Mouse (Mus musculus) midbrain, embryonic 14.5 days (tissue): ENCODE measurements around the gene Maob. TPM values are rescaled to one million over a fixed set of nuclear protein-coding genes. Genes with fewer than 3 reads are reported as not detected.

Experiments used
- ATAC-seq: fragments of 200-750 bp; cut with Nextera tagmentation; 2 replicates; pipeline ENCODE4 v1.8.0; 2017; ENCODE audit warnings: moderate number of reproducible peaks, moderate library complexity; ENCODE audit not compliant: low FRiP score, low TSS enrichment
- DNase-seq: peaks from one replicate; pipeline ENCODE4 v3.0.0-alpha.2; 2015
- H3K27ac ChIP-seq: fragments of 300-500 bp; sonication (generic); replicated peaks from 2 replicates; pipeline ENCODE4 v1.5.1; 2014; ENCODE audit warnings: mild to moderate bottlenecking, low read depth, low read length, moderate library complexity
- H3K27me3 ChIP-seq: fragments of 300-500 bp; sonication (generic); 2 replicates; pipeline ENCODE4 v1.6.1; 2014; ENCODE audit warnings: low read length, control low read depth, mixed read lengths; ENCODE audit not compliant: control insufficient read depth, insufficient read depth
- H3K36me3 ChIP-seq: fragments of 300-500 bp; sonication (generic); 2 replicates; pipeline ENCODE4 v1.6.1; 2014; ENCODE audit warnings: low read length, control low read depth; ENCODE audit not compliant: control insufficient read depth, insufficient read depth
- H3K4me1 ChIP-seq: fragments of 300-500 bp; sonication (generic); 2 replicates; pipeline ENCODE4 v1.6.1; 2014; ENCODE audit warnings: mild to moderate bottlenecking, antibody characterized with exemption, low read length, control low read depth; ENCODE audit not compliant: control insufficient read depth, insufficient read depth
- H3K4me2 ChIP-seq: fragments of 300-500 bp; sonication (generic); 2 replicates; pipeline ENCODE4 v1.6.1; 2014; ENCODE audit warnings: mild to moderate bottlenecking, low read length, moderate library complexity
- H3K4me3 ChIP-seq: fragments of 300-500 bp; sonication (generic); replicated peaks from 2 replicates; pipeline ENCODE4 v1.5.1; 2014; ENCODE audit warnings: low read depth, low read length
- H3K9ac ChIP-seq: fragments of 300-500 bp; sonication (generic); replicated peaks from 2 replicates; pipeline ENCODE4 v1.6.1; 2014; ENCODE audit warnings: mild to moderate bottlenecking, low read length, moderate library complexity
- H3K9me3 ChIP-seq: fragments of 300-500 bp; sonication (generic); 2 replicates; pipeline ENCODE4 v1.6.1; 2016; ENCODE audit warnings: low read length, control low read depth, mixed read lengths; ENCODE audit not compliant: control insufficient read depth
- WGBS: fragments of 180-500 bp; shearing (Covaris S2); extraction: QIAGEN DNeasy Blood & Tissue Kit; methylation state at CpG from one replicate; pipeline ENCODE4 v1.1.7; 2014; 5-methylcytosine and 5-hydroxymethylcytosine counted together
- polyA plus RNA-seq: library from polyadenylated mRNA; unstranded; fragments of >200 nt; fragmentation: Nextera tagmentation; extraction: Ambion mirVana; gene quantifications from 2 replicates; pipeline ENCODE4 v1.2.1, GENCODE M21; 2014

Gene Maob
- polyA plus RNA-seq, 1 experiment from 2014 or later, result 3.3 TPM

DNA sequence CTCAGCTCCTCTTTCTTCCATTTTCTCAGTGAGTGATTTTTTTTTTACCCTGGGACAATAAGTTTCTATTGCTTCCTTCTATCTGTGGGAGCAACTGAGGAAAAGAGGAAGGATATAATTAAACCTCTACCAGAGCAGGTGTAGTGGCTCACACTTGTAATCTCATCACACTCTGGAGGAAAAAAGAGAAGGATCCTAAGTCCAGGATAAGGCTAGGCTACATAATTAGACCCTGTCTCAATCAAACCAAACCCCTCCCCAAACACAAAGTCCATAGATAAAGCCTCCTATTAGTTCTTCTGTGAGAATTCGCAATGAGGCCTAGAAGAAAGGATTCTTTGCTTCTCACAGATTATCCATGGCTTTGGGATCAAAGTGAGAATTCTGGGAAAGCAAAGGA, 49.7 kb downstream of the Maob start:
- ATAC-seq, result no peak
- H3K4me2 ChIP-seq, result no peak overlapping the region
- no peaks in the 10 kb centered on the region for H3K9me3 ChIP-seq
- H3K4me3 ChIP-seq, result no peak overlapping the region
- no peaks in the 10 kb centered on the region for H3K27me3 ChIP-seq
- WGBS, result 43% methylated on average over 1 of the region's 1 CpGs
- no peak for DNase-seq
- no peaks in the 10 kb centered on the region for H3K4me1 ChIP-seq
- no peaks in the 10 kb centered on the region for H3K36me3 ChIP-seq
- no peak overlapping the region for H3K27ac ChIP-seq
- no peak overlapping the region for H3K9ac ChIP-seq

GRCm38 (mm10) chrX:16766156-16766555, 51.0 kb downstream of the Maob start:
- H3K4me3 ChIP-seq, result no peak overlapping the region
- H3K27me3 ChIP-seq, result no peaks in the 10 kb centered on the region
- H3K36me3 ChIP-seq, result no peaks in the 10 kb centered on the region
- no peak for ATAC-seq
- H3K4me2 ChIP-seq, result no peak overlapping the region
- peak; percentile 57 for DNase-seq
- WGBS, result 68% methylated on average over 4 of the region's 4 CpGs
- no peaks in the 10 kb centered on the region for H3K9me3 ChIP-seq
- H3K9ac ChIP-seq, result no peak overlapping the region
- H3K27ac ChIP-seq, result no peak overlapping the region
- H3K4me1 ChIP-seq, result no peaks in the 10 kb centered on the region

- Histone ChIP-seq H3K9me3 (no peaks in the 10 kb centered on the region), H3K4me1 (no peaks in the 10 kb centered on the region), H3K4me2 (no peak overlapping the region), H3K36me3 (no peaks in the 10 kb centered on the region), H3K27ac (no peak overlapping the region), H3K4me3 (no peak overlapping the region), H3K9ac (no peak overlapping the region), H3K27me3 (no peaks in the 10 kb centered on the region)
- 54% methylated on average over 3 of the region's 3 CpGs for WGBS
- no peak for ATAC-seq
- DNase-seq, result no peak
Measured at GRCm38 (mm10) chrX:16761430-16761829, 55.7 kb downstream of the Maob start.

DNA sequence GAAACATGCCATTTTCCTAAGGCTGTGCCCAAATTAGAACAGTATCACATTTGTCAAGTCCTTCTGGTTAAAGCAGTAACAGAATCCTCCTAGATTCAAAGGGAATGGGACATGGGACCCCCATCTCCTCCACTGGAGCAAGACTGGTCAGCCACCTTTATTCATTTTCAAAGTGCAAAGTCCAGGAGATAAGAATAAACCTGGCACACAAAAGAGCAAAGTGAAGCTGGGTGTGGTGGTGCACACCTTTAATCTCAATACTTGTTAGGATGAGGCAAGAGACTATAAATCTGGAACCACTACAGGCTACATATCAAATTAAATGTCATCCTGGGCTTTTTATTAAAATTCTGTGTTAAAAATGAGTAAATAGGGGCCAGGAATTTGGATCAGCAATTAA, 62.4 kb downstream of the Maob start:
- Histone ChIP-seq H3K4me3 (no peak overlapping the region), H3K9ac (no peak overlapping the region), H3K36me3 (no peaks in the 10 kb centered on the region), H3K4me2 (no peak overlapping the region), H3K9me3 (no peaks in the 10 kb centered on the region), H3K27ac (no peak overlapping the region), H3K27me3 (no peaks in the 10 kb centered on the region), H3K4me1 (no peaks in the 10 kb centered on the region)
- ATAC-seq (no peak), DNase-seq (no peak)

GRCm38 (mm10) chrX:16748932-16749331, 68.2 kb downstream of the Maob start:
- no peak for ATAC-seq
- Histone ChIP-seq H3K27me3 (no peaks in the 10 kb centered on the region), H3K27ac (no peak overlapping the region), H3K9ac (no peak overlapping the region), H3K4me3 (no peak overlapping the region), H3K9me3 (no peaks in the 10 kb centered on the region), H3K4me2 (no peak overlapping the region), H3K4me1 (no peaks in the 10 kb centered on the region), H3K36me3 (no peaks in the 10 kb centered on the region)
- no peak for DNase-seq
- WGBS, result 44% methylated on average over 1 of the region's 1 CpGs

DNA sequence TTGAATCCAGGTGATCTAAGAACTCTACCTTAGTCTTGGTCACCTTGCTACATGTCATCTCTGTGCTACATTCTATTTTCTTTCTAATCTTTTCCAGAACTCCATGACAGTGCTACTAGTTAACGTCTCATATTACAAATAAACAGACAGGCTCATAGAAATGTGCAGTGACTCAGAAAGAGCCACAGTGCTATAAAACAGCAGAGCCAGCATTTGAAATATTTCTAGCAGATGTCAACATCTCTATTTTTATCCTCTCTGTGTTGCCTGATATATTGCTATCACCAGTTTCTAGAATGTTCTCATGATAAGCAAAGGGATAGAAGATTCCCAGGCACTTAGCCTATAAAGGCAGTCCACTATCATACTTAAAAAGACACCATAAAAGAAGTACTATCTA, 103.1 kb downstream of the Maob start:
- no peak overlapping the region for H3K4me3 ChIP-seq
- ATAC-seq (no peak), DNase-seq (no peak)
- no peak overlapping the region for H3K27ac ChIP-seq
- no peaks in the 10 kb centered on the region for H3K36me3 ChIP-seq
- WGBS, result 93% methylated on average over 1 of the region's 1 CpGs
- H3K9ac ChIP-seq, result no peak overlapping the region
- H3K9me3 ChIP-seq, result no peaks in the 10 kb centered on the region
- H3K4me1 ChIP-seq, result no peaks in the 10 kb centered on the region
- no peaks in the 10 kb centered on the region for H3K27me3 ChIP-seq
- H3K4me2 ChIP-seq, result no peak overlapping the region

- H3K27me3 ChIP-seq, result no peaks in the 10 kb centered on the region
- no peaks in the 10 kb centered on the region for H3K4me1 ChIP-seq
- H3K9ac ChIP-seq, result no peak overlapping the region
- DNase-seq (no peak), ATAC-seq (no peak)
- H3K9me3 ChIP-seq, result no peaks in the 10 kb centered on the region
- 80% methylated on average over 1 of the region's 1 CpGs for WGBS
- H3K4me3 ChIP-seq, result no peak overlapping the region
- H3K4me2 ChIP-seq, result no peak overlapping the region
- H3K36me3 ChIP-seq, result no peaks in the 10 kb centered on the region
- no peak overlapping the region for H3K27ac ChIP-seq
Measured at GRCm38 (mm10) chrX:16706094-16706493, 111.1 kb downstream of the Maob start.

Other genes with a start within 250 kb of the Maob start
- 14.8 and 15.4 TPM in 2 replicates for gene Maoa, start 197.7 kb downstream of the Maob start, polyA plus RNA-seq
- 9.4 and 10.2 TPM in 2 replicates for gene Ndp, start 94.4 kb upstream of the Maob start, polyA plus RNA-seq